Mouse (Mus musculus): Measurements from ENCODE around the gene Tanc2. TPM values are rescaled to one million over a fixed set of nuclear protein-coding genes. Genes with fewer than 3 reads are reported as not detected.
A peak's percentile ranks its signal among the peaks of the same experiment; 100 is the strongest.

The Tanc2 gene
- total and polyA plus RNA-seq, 3 experiments = 0.04 to 0.18 TPM; not detected in 1

DNA sequence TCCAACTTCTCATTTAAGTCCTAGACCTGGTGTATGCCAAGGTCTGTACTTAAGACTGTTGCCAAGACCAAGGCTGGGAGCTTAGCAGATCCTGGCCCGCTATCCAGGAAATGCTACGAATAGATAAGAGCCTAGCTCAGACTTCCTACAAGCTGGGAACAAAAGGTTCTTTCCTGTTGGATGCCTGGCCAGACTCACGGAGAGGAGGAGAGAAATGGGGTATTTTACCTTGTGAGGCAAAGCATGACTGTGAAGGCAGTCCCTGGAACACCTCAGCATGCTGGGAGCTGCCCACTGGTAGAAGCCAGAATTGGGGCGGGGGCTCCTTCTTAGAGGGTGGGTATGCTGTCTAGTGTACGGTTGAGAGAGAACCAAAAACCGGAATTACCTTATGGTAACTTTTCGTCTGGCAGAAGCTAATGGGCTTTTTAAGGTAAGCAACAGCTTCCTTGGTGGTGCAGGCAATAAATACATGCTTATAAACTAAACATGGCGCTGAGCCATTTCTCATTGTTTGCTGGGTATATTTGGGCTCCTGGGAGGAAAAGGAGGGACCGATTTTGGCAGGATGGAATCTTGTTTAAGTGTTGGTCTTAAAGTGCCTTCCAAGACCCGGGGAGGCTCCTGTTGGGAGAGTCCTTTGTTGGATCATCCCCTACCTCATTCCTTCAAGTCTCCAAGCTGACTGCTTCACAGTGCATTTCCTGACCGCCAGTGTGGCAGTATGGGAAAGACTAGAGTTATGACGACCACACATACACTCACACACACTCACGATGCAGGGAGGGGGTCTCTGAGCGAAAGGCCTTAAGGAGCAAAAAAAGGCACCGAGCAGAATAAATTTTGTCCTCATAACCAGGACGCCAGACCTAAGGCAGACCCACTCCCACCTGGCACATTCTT, 355.2 kb downstream of the Tanc2 start (continued):
- no peak for TF ChIP-seq JUND (IDR thresholded peaks at IDR 0.05; ENCODE audit: low read depth, low read length)
- TF ChIP-seq RAD21 (IDR thresholded peaks at IDR 0.05; ENCODE audit: low read depth, low read length) = no peak
- TF ChIP-seq MYB (IDR thresholded peaks at IDR 0.05; ENCODE audit: low read depth, low read length) = no peak
- TF ChIP-seq MAFK (IDR thresholded peaks at IDR 0.05; ENCODE audit: borderline replicate concordance, low read depth, low read length) = no peak
- no peak for TF ChIP-seq HCFC1 (IDR thresholded peaks at IDR 0.05; ENCODE audit: low read depth, low read length)
- TF ChIP-seq TCF12 (IDR thresholded peaks at IDR 0.05; ENCODE audit: low read depth, low read length) = peak; percentile 39; the same call in 1 of the 2 replicates
- no peak for TF ChIP-seq MYC (IDR thresholded peaks at IDR 0.05; ENCODE audit: low read depth, low read length)
- TF ChIP-seq CTCF (IDR thresholded peaks at IDR 0.05 in 2 of 3, conservative IDR thresholded peaks at IDR 0.05 in 1 of 3; ENCODE audit: control insufficient read depth in 1 of 3, insufficient read depth in 1 of 3, low read depth in 2 of 3, low read length in 3 of 3, poor library complexity in 1 of 3, severe bottlenecking in 1 of 3) = no peak
- no peak for TF ChIP-seq ZKSCAN1 (IDR thresholded peaks at IDR 0.05; ENCODE audit: low read depth, low read length)
- no peak for TF ChIP-seq UBTF (IDR thresholded peaks at IDR 0.05; ENCODE audit: borderline replicate concordance, insufficient read depth, low read depth, low read length)
- no peak for TF ChIP-seq USF1 (IDR thresholded peaks at IDR 0.05; ENCODE audit: low read depth, low read length)
- TF ChIP-seq POLR2A (IDR thresholded peaks at IDR 0.05; ENCODE audit: control insufficient read depth in 1 of 2, insufficient read depth in 1 of 2, low read depth in 1 of 2, low read length in 2 of 2, poor library complexity in 1 of 2) = no peak

DNA sequence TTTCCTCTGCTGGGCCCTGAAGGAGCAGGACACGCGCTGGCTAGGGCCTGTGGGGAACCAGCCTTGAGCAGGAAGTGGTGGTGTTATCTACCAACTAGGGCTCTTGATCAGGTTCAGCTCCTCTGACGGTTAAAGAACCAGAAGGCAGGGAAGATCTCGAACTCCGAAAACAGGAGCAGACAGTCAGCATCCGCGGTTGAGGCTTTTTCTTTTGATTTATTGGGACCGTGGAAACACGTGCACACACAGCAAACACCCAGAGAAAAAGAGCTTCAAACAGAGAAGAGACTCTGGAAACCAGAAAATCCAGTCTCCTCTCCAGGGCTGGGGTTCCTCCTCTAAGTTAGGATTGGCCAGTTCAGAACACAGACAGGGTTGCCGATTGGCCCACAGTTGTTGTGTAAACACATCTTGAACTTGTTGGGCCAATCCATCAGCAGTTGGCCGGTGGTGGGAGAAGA, 356.9 kb downstream of the Tanc2 start:
- Histone ChIP-seq H3K79me2 (ENCODE audit: control insufficient read depth, insufficient read depth, low read length, poor library complexity) (peaks cover 4% of the 10 kb centered on the region; the same call in 1 of the 2 replicates), H3K36me3 (ENCODE audit: control insufficient read depth in 1 of 2, insufficient read depth in 2 of 2, low read length in 2 of 2) (peaks cover 0 to 16% of the 10 kb centered on the region in 2 experiments; a peak in 2 of 4 replicates), H3K4me1 (ENCODE audit: control insufficient read depth in 1 of 2, insufficient read depth in 2 of 2, low read length in 2 of 2) (peaks cover 10 to 45% of the 10 kb centered on the region in 2 experiments), H3K9ac (ENCODE audit: control insufficient read depth, low read depth, low read length, poor library complexity, severe bottlenecking) (peak overlapping the region; percentile 74), H3K9me3 (replicated peaks; ENCODE audit: insufficient read depth, low read length) (no peaks in the 10 kb centered on the region), H3K27ac (ENCODE audit: control insufficient read depth, low read depth, low read length) (peak overlapping the region; percentile 95), H3K27me3 (ENCODE audit: control insufficient read depth in 1 of 2, insufficient read depth in 2 of 2, low read length in 2 of 2) (no peaks in the 10 kb centered on the region; a peak in 1 of 4 replicates), H3K4me3 (ENCODE audit: control insufficient read depth in 1 of 2, insufficient read depth in 1 of 2, low read depth in 2 of 2, low read length in 2 of 2) (peak overlapping the region; percentile 50 to 64)
- DNase-seq (ENCODE audit: low read depth, low spot score) = peak; percentile 96
- peak; percentile 79 for TF ChIP-seq MYB (IDR thresholded peaks at IDR 0.05; ENCODE audit: low read depth, low read length)
- peak; percentile 95 for TF ChIP-seq SIN3A (IDR thresholded peaks at IDR 0.05; ENCODE audit: low read length)
- no peak for TF ChIP-seq GABPA (IDR thresholded peaks at IDR 0.05; ENCODE audit: low read depth, low read length)
- peak; percentile 84 for TF ChIP-seq EP300 (IDR thresholded peaks at IDR 0.05; ENCODE audit: low read depth in 1 of 2, low read length in 2 of 2)
- TF ChIP-seq JUND (IDR thresholded peaks at IDR 0.05; ENCODE audit: low read depth, low read length) = 0 out of 2 replicates have a peak, but pooled peaks have one; percentile 28
- peak; percentile 72; the same call in 1 of the 2 replicates for TF ChIP-seq NELFE (IDR thresholded peaks at IDR 0.05; ENCODE audit: low read depth, low read length)
- peak in 1 of 2 experiments; percentile 94; a peak in 3 of 4 replicates for TF ChIP-seq POLR2A (IDR thresholded peaks at IDR 0.05; ENCODE audit: control insufficient read depth in 1 of 2, insufficient read depth in 1 of 2, low read depth in 1 of 2, low read length in 2 of 2, poor library complexity in 1 of 2)
- peak; percentile 92 for TF ChIP-seq POLR2AphosphoS2 (IDR thresholded peaks at IDR 0.05; ENCODE audit: low read length)
- TF ChIP-seq KAT2A (conservative IDR thresholded peaks at IDR 0.05; ENCODE audit: low read depth, low read length) = peak; percentile 25; the same call in 1 of the 2 replicates
- peak; percentile 56; the same call in 1 of the 2 replicates for TF ChIP-seq E2F4 (IDR thresholded peaks at IDR 0.05; ENCODE audit: borderline replicate concordance, low read depth, low read length)
- no peak; the same call in 1 of the 2 replicates for TF ChIP-seq RCOR1 (IDR thresholded peaks at IDR 0.05; ENCODE audit: low read depth, low read length)
- peak; percentile 86 for TF ChIP-seq GATA1 (IDR thresholded peaks at IDR 0.05; ENCODE audit: low read depth, low read length)
- TF ChIP-seq NRF1 (IDR thresholded peaks at IDR 0.05; ENCODE audit: insufficient read depth, low read depth, low read length, poor library complexity, severe bottlenecking) = peak; percentile 27; the same call in 1 of the 2 replicates
- TF ChIP-seq UBTF (IDR thresholded peaks at IDR 0.05; ENCODE audit: borderline replicate concordance, insufficient read depth, low read depth, low read length) = no peak
- no peak; a peak in 1 of 4 replicates for TF ChIP-seq USF2 (IDR thresholded peaks at IDR 0.05; ENCODE audit: borderline replicate concordance in 1 of 2, insufficient read depth in 1 of 2, low read depth in 1 of 2, low read length in 2 of 2)
- TF ChIP-seq MYC (IDR thresholded peaks at IDR 0.05; ENCODE audit: low read depth, low read length) = peak; percentile 96
- peak; percentile 59 for TF ChIP-seq TBP (IDR thresholded peaks at IDR 0.05; ENCODE audit: low read depth, low read length)
- TF ChIP-seq SMC3 (IDR thresholded peaks at IDR 0.05; ENCODE audit: low read depth, low read length) = no peak
- peak; percentile 96 for TF ChIP-seq ZMIZ1 (IDR thresholded peaks at IDR 0.05; ENCODE audit: low read depth, low read length)
- TF ChIP-seq ETS1 (IDR thresholded peaks at IDR 0.05; ENCODE audit: low read depth, low read length) = peak; percentile 72
- TF ChIP-seq USF1 (IDR thresholded peaks at IDR 0.05; ENCODE audit: low read depth, low read length) = peak; percentile 30; the same call in 1 of the 2 replicates
- peak; percentile 10; the same call in 1 of the 2 replicates for TF ChIP-seq CHD2 (IDR thresholded peaks at IDR 0.05; ENCODE audit: low read length)
- TF ChIP-seq MEF2A (IDR thresholded peaks at IDR 0.05; ENCODE audit: extremely low read depth, insufficient replicate concordance, low read depth, low read length, poor library complexity, severe bottlenecking) = 0 out of 2 replicates have a peak, but pooled peaks have one; percentile 45
- no peak for TF ChIP-seq CHD1 (IDR thresholded peaks at IDR 0.05; ENCODE audit: low read depth, low read length)

All from MEL (cell line).